Mouse (Mus musculus) midbrain, embryonic 12.5 days (tissue): Measurements from ENCODE around the gene Nkx3-2. TPM values are rescaled to one million over a fixed set of nuclear protein-coding genes. Genes with fewer than 3 reads are reported as not detected.

Experiments used
- ATAC-seq: fragments of 200-750 bp; cut with Nextera tagmentation; 2 replicates; pipeline ENCODE4 v1.8.0; 2017; ENCODE audit warnings: low read depth, moderate TSS enrichment, moderate library complexity; ENCODE audit not compliant: low FRiP score
- H3K27ac ChIP-seq: fragments of 300-500 bp; sonication (generic); replicated peaks from 2 replicates; pipeline ENCODE4 v1.5.1; 2016; ENCODE audit warnings: mild to moderate bottlenecking
- H3K27me3 ChIP-seq: fragments of 300-500 bp; sonication (generic); 2 replicates; pipeline ENCODE4 v1.6.1; 2016; ENCODE audit warnings: mild to moderate bottlenecking
- H3K36me3 ChIP-seq: fragments of 300-500 bp; sonication (generic); 2 replicates; pipeline ENCODE4 v1.6.1; 2016
- H3K4me1 ChIP-seq: fragments of 300-500 bp; sonication (generic); 2 replicates; pipeline ENCODE4 v1.6.1; 2016
- H3K4me2 ChIP-seq: fragments of 300-500 bp; sonication (generic); replicated peaks from 2 replicates; pipeline ENCODE4 v1.6.1; 2016; ENCODE audit warnings: mild to moderate bottlenecking, moderate library complexity
- H3K4me3 ChIP-seq: fragments of 300-500 bp; sonication (generic); 2 replicates; pipeline ENCODE4 v1.5.1; 2016; ENCODE audit warnings: mild to moderate bottlenecking
- H3K9ac ChIP-seq: fragments of 300-500 bp; sonication (generic); replicated peaks from 2 replicates; pipeline ENCODE4 v1.6.1; 2016; ENCODE audit warnings: mild to moderate bottlenecking, moderate library complexity
- H3K9me3 ChIP-seq: fragments of 300-500 bp; sonication (generic); 2 replicates; pipeline ENCODE4 v1.6.1; 2016; ENCODE audit warnings: mild to moderate bottlenecking
- WGBS: fragments of 180-500 bp; shearing (Covaris S2); methylation state at CpG from one replicate; pipeline ENCODE4 v1.1.7; 2016; 5-methylcytosine and 5-hydroxymethylcytosine counted together
- polyA plus RNA-seq: library from polyadenylated mRNA; unstranded; fragments of >200 nt; fragmentation: Nextera tagmentation; extraction: Ambion mirVana; gene quantifications from 2 replicates; pipeline ENCODE4 v1.2.1, GENCODE M21; 2016

Nkx3-2 gene
- polyA plus RNA-seq, 1 experiment from 2014 or later = 0.31 TPM

- Histone ChIP-seq H3K27ac (no peak overlapping the region), H3K36me3 (no peaks in the 10 kb centered on the region), H3K27me3 (peaks cover 94% of the 10 kb centered on the region), H3K4me3 (peak overlapping the region; percentile 17; the same call in 1 of the 2 replicates), H3K9ac (no peak overlapping the region), H3K9me3 (no peaks in the 10 kb centered on the region), H3K4me2 (no peak overlapping the region), H3K4me1 (peaks cover 27% of the 10 kb centered on the region)
- 2% methylated on average over 22 of the region's 22 CpGs for whole genome bisulfite sequencing
- ATAC-seq = no peak
Observed at GRCm38 (mm10) chr5:41760831-41761508, 3.3 kb downstream of the Nkx3-2 start.

- Histone ChIP-seq H3K4me2 (no peak overlapping the region), H3K9ac (no peak overlapping the region), H3K27me3 (peaks cover 96% of the 10 kb centered on the region), H3K27ac (no peak overlapping the region), H3K36me3 (no peaks in the 10 kb centered on the region), H3K4me1 (peaks cover 27% of the 10 kb centered on the region), H3K9me3 (no peaks in the 10 kb centered on the region), H3K4me3 (no peak overlapping the region)
- 2% methylated on average over 8 of the region's 8 CpGs for WGBS
- ATAC-seq = no peak
Observed at GRCm38 (mm10) chr5:41760071-41760470, 4.2 kb downstream of the Nkx3-2 start.

GRCm38 (mm10) chr5:41758671-41759639 is 5.3 kb downstream of the Nkx3-2 start:
- no peaks in the 10 kb centered on the region for H3K9me3 ChIP-seq
- no peak overlapping the region for H3K9ac ChIP-seq
- no peak overlapping the region for H3K4me3 ChIP-seq
- WGBS = 3% methylated on average over 19 of the region's 19 CpGs
- no peak overlapping the region for H3K4me2 ChIP-seq
- ATAC-seq = no peak
- peaks cover 22% of the 10 kb centered on the region for H3K4me1 ChIP-seq
- no peak overlapping the region for H3K27ac ChIP-seq
- H3K27me3 ChIP-seq = peaks cover 99% of the 10 kb centered on the region
- no peaks in the 10 kb centered on the region for H3K36me3 ChIP-seq

GRCm38 (mm10) chr5:41757338-41757737 is 7.0 kb downstream of the Nkx3-2 start:
- no peak overlapping the region for H3K9ac ChIP-seq
- no peak overlapping the region for H3K4me2 ChIP-seq
- H3K27ac ChIP-seq = no peak overlapping the region
- H3K27me3 ChIP-seq = peaks cover 98% of the 10 kb centered on the region
- no peaks in the 10 kb centered on the region for H3K9me3 ChIP-seq
- no peak for ATAC-seq
- peaks cover 11% of the 10 kb centered on the region for H3K4me1 ChIP-seq
- 6% methylated on average over 5 of the region's 5 CpGs for WGBS
- no peaks in the 10 kb centered on the region for H3K36me3 ChIP-seq
- H3K4me3 ChIP-seq = no peak overlapping the region

- Histone ChIP-seq H3K27me3 (peaks cover 98% of the 10 kb centered on the region), H3K4me2 (no peak overlapping the region), H3K4me1 (peaks cover 5% of the 10 kb centered on the region; the same call in 1 of the 2 replicates), H3K4me3 (no peak overlapping the region), H3K36me3 (no peaks in the 10 kb centered on the region), H3K9ac (no peak overlapping the region), H3K27ac (no peak overlapping the region), H3K9me3 (no peaks in the 10 kb centered on the region)
- 9% methylated on average over 4 of the region's 4 CpGs for WGBS
- ATAC-seq = no peak
Observed at GRCm38 (mm10) chr5:41756396-41756795, 7.9 kb downstream of the Nkx3-2 start.

GRCm38 (mm10) chr5:41755373-41755960 is 8.8 kb downstream of the Nkx3-2 start:
- peaks cover 99% of the 10 kb centered on the region for H3K27me3 ChIP-seq
- H3K27ac ChIP-seq = no peak overlapping the region
- H3K9me3 ChIP-seq = no peaks in the 10 kb centered on the region
- H3K36me3 ChIP-seq = no peaks in the 10 kb centered on the region
- 2% methylated on average over 23 of the region's 23 CpGs for WGBS
- H3K4me2 ChIP-seq = no peak overlapping the region
- no peak overlapping the region for H3K4me3 ChIP-seq
- 0 out of 2 replicates have a peak, but pooled peaks cover 3% of the 10 kb centered on the region for H3K4me1 ChIP-seq
- ATAC-seq = no peak
- H3K9ac ChIP-seq = no peak overlapping the region

GRCm38 (mm10) chr5:41754836-41755235 is 9.5 kb downstream of the Nkx3-2 start:
- WGBS = under 1% methylated on average over 16 of the region's 16 CpGs
- no peak for ATAC-seq
- H3K9me3 ChIP-seq = no peaks in the 10 kb centered on the region
- H3K4me1 ChIP-seq = 0 out of 2 replicates have a peak, but pooled peaks cover 3% of the 10 kb centered on the region
- H3K27me3 ChIP-seq = peaks cover 99% of the 10 kb centered on the region
- H3K9ac ChIP-seq = no peak overlapping the region
- no peaks in the 10 kb centered on the region for H3K36me3 ChIP-seq
- H3K4me2 ChIP-seq = no peak overlapping the region; the same call in 1 of the 2 replicates
- H3K4me3 ChIP-seq = 0 out of 2 replicates have a peak overlapping the region, but pooled peaks have one; percentile 9
- no peak overlapping the region for H3K27ac ChIP-seq

GRCm38 (mm10) chr5:41754226-41754775 is 10.0 kb downstream of the Nkx3-2 start:
- Histone ChIP-seq H3K4me1 (0 out of 2 replicates have a peak, but pooled peaks cover 3% of the 10 kb centered on the region), H3K4me3 (no peak overlapping the region), H3K27me3 (peaks cover 99% of the 10 kb centered on the region), H3K36me3 (no peaks in the 10 kb centered on the region), H3K9me3 (no peaks in the 10 kb centered on the region), H3K27ac (no peak overlapping the region), H3K9ac (no peak overlapping the region), H3K4me2 (no peak overlapping the region; the same call in 1 of the 2 replicates)
- ATAC-seq = no peak
- WGBS = under 1% methylated on average over 17 of the region's 17 CpGs

- no peaks in the 10 kb centered on the region for H3K36me3 ChIP-seq
- H3K9ac ChIP-seq = no peak overlapping the region
- H3K27me3 ChIP-seq = peaks cover 99% of the 10 kb centered on the region
- H3K9me3 ChIP-seq = no peaks in the 10 kb centered on the region
- no peak for ATAC-seq
- WGBS = 25% methylated on average over 4 of the region's 4 CpGs
- H3K4me2 ChIP-seq = no peak overlapping the region
- no peak overlapping the region for H3K27ac ChIP-seq
- no peak overlapping the region for H3K4me3 ChIP-seq
- 0 out of 2 replicates have a peak, but pooled peaks cover 3% of the 10 kb centered on the region for H3K4me1 ChIP-seq
Observed at GRCm38 (mm10) chr5:41752721-41753120, 11.6 kb downstream of the Nkx3-2 start.

- WGBS = 4% methylated on average over 12 of the region's 15 CpGs
- Histone ChIP-seq H3K9me3 (no peaks in the 10 kb centered on the region), H3K4me2 (no peak overlapping the region), H3K9ac (no peak overlapping the region), H3K4me3 (no peak overlapping the region), H3K27me3 (peaks cover 63% of the 10 kb centered on the region), H3K36me3 (no peaks in the 10 kb centered on the region), H3K4me1 (0 out of 2 replicates have a peak, but pooled peaks cover 4% of the 10 kb centered on the region), H3K27ac (no peak overlapping the region)
- ATAC-seq = peak; percentile 20; the same call in 1 of the 2 replicates
Observed at GRCm38 (mm10) chr5:41744898-41745780, 19.2 kb downstream of the Nkx3-2 start.

GRCm38 (mm10) chr5:41744234-41744633 is 20.1 kb downstream of the Nkx3-2 start:
- no peaks in the 10 kb centered on the region for H3K36me3 ChIP-seq
- H3K4me2 ChIP-seq = no peak overlapping the region
- H3K27ac ChIP-seq = no peak overlapping the region
- no peak overlapping the region for H3K9ac ChIP-seq
- H3K4me3 ChIP-seq = no peak overlapping the region
- ATAC-seq = 0 out of 2 replicates have a peak, but pooled peaks have one; percentile 13
- peaks cover 53% of the 10 kb centered on the region for H3K27me3 ChIP-seq
- no peaks in the 10 kb centered on the region for H3K9me3 ChIP-seq
- WGBS = 12% methylated on average over 7 of the region's 7 CpGs
- 0 out of 2 replicates have a peak, but pooled peaks cover 4% of the 10 kb centered on the region for H3K4me1 ChIP-seq
